Comparison of ENCODE assay signal across 29 mouse cellular contexts in the genomic region with DNA sequence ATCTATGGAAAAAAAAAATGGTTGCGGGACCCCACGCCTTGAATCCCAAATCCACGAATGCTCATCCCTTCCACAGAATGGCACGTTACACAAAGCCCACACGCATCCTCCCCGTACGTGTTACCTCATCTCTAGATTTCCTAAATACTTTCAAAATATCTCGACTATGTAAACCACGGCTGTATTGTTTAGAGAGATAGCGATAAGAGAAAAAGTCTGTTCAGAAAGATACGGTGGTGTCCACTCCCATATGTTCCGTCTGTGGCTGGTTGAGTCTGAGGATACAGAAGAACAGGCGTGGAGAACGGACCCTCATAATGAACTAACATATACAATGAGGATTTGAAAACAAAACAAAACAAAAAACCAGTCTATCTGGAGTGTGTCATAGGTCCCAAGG. TPM values are rescaled to one million over a fixed set of nuclear protein-coding genes. Genes with fewer than 3 reads are reported as not detected.
DNase-seq lines count a peak whose midpoint lies in the region; ATAC-seq and TF ChIP-seq lines count a peak whose summit lies in the region.
"Had no signal": no experiment of that assay in that cellular context is flagged by ENCODE, and none has a peak within 500 bp of the region (broad histone marks: within the 10 kb centered on the region; RNA-seq: fewer than 3 reads in every experiment).

No protein-coding gene starts in this region.

- no peak overlapping the region for H3K9ac ChIP-seq in liver, embryonic 11.5 days (ENCODE audit: low read depth, low read length)
- H3K9ac ChIP-seq in liver, postnatal 0 days (replicated peaks) = no peak overlapping the region
- H3K9ac ChIP-seq: embryonic facial prominence, embryonic 12.5 days; heart, embryonic 15.5 days; kidney, embryonic 15.5 days; midbrain, embryonic 13.5 days; neural tube, embryonic 15.5 days had no signal

- no peaks in the 10 kb centered on the region for H3K36me3 ChIP-seq in liver, embryonic 11.5 days (ENCODE audit: control insufficient read depth, insufficient read depth, low read length)
- no peaks in the 10 kb centered on the region for H3K36me3 ChIP-seq in liver, postnatal 0 days (replicated peaks; ENCODE audit: insufficient read depth, low read length)
- no peaks in the 10 kb centered on the region for H3K36me3 ChIP-seq in G1E (replicated peaks)
- H3K36me3 ChIP-seq: embryonic facial prominence, embryonic 12.5 days; heart, embryonic 15.5 days; kidney, embryonic 15.5 days; midbrain, embryonic 13.5 days; neural tube, embryonic 15.5 days had no signal

- H3K27me3 ChIP-seq in liver, embryonic 11.5 days (replicated peaks; ENCODE audit: control insufficient read depth, insufficient read depth, low read length) = no peaks in the 10 kb centered on the region; the same call in 1 of the 2 replicates
- H3K27me3 ChIP-seq in liver, postnatal 0 days (ENCODE audit: insufficient read depth, low read length) = no peaks in the 10 kb centered on the region
- H3K27me3 ChIP-seq in G1E (ENCODE audit: insufficient read depth, low read length) = peaks cover 12% of the 10 kb centered on the region
- H3K27me3 ChIP-seq: embryonic facial prominence, embryonic 12.5 days; heart, embryonic 15.5 days; kidney, embryonic 15.5 days; midbrain, embryonic 13.5 days; neural tube, embryonic 15.5 days had no signal

- H3K9me3 ChIP-seq in liver, embryonic 11.5 days (ENCODE audit: control insufficient read depth, low read length) = no peaks in the 10 kb centered on the region
- no peaks in the 10 kb centered on the region for H3K9me3 ChIP-seq in liver, postnatal 0 days (ENCODE audit: low read length)
- no peaks in the 10 kb centered on the region for H3K9me3 ChIP-seq in G1E (replicated peaks)
- H3K9me3 ChIP-seq: embryonic facial prominence, embryonic 12.5 days; heart, embryonic 15.5 days; kidney, embryonic 15.5 days; midbrain, embryonic 13.5 days; neural tube, embryonic 15.5 days had no signal

- TF ChIP-seq CTCF in liver, postnatal 0 days (IDR thresholded peaks at IDR 0.05; ENCODE audit: low read depth) = no peak
- TF ChIP-seq CTCF in G1E (IDR thresholded peaks at IDR 0.05; ENCODE audit: low read depth, low read length) = no peak

- H3K4me3 ChIP-seq in liver, embryonic 11.5 days (ENCODE audit: low read depth, low read length) = no peak overlapping the region
- H3K4me3 ChIP-seq in liver, postnatal 0 days (ENCODE audit: low read depth, low read length) = no peak overlapping the region
- H3K4me3 ChIP-seq in G1E (ENCODE audit: low read depth, low read length) = no peak overlapping the region
- H3K4me3 ChIP-seq: embryonic facial prominence, embryonic 12.5 days; heart, embryonic 15.5 days; kidney, embryonic 15.5 days; midbrain, embryonic 13.5 days; neural tube, embryonic 15.5 days had no signal

- 48% methylated on average over 14 of the region's 14 CpGs for WGBS in liver, embryonic 11.5 days
- 47% methylated on average over 14 of the region's 14 CpGs for WGBS in liver, postnatal 0 days (ENCODE audit: insufficient replicate concordance)

- H3K27ac ChIP-seq in liver, embryonic 11.5 days (ENCODE audit: low read depth, low read length) = no peak overlapping the region
- no peak overlapping the region for H3K27ac ChIP-seq in liver, postnatal 0 days (ENCODE audit: low read depth)
- H3K27ac ChIP-seq: embryonic facial prominence, embryonic 12.5 days; heart, embryonic 15.5 days; kidney, embryonic 15.5 days; midbrain, embryonic 13.5 days; neural tube, embryonic 15.5 days had no signal

- peak overlapping the region; percentile 31 for H3K4me2 ChIP-seq in liver, embryonic 11.5 days
- no peak overlapping the region for H3K4me2 ChIP-seq in liver, postnatal 0 days (ENCODE audit: low read depth, low read length)
- H3K4me2 ChIP-seq: embryonic facial prominence, embryonic 12.5 days; heart, embryonic 15.5 days; kidney, embryonic 15.5 days; midbrain, embryonic 13.5 days; neural tube, embryonic 15.5 days had no signal

- no peak for DNase-seq in liver, embryonic 11.5 days (ENCODE audit: low spot score)
- DNase-seq in liver, postnatal 0 days = no peak
- DNase-seq in G1E (ENCODE audit: low spot score) = no peak
- no peak for DNase-seq in T-cell, adult 2 months (ENCODE audit: low spot score)
- DNase-seq in layer of hippocampus, adult 9-10 months (ENCODE audit: low spot score) = no peak
- DNase-seq: adrenal gland, postnatal 10 days; cerebellum, adult 8-10 months; cerebellum, postnatal 36 days; embryo, embryonic 11 days; gastrocnemius, postnatal 25 days; heart, adult 18-20 months; kidney, adult 18-20 months; kidney, postnatal 25 days; left cerebral cortex, postnatal 4 days; lung, adult 18-20 months; lung, postnatal 10 days; retina, postnatal 1 day; right cerebral cortex, postnatal 25 days; thymus, postnatal 14 days had no signal

- peaks cover 9% of the 10 kb centered on the region for H3K4me1 ChIP-seq in liver, embryonic 11.5 days (replicated peaks; ENCODE audit: control insufficient read depth, insufficient read depth, low read length)
- H3K4me1 ChIP-seq in liver, postnatal 0 days (ENCODE audit: insufficient read depth) = peaks cover 5% of the 10 kb centered on the region; the same call in 1 of the 2 replicates
- peaks cover 41% of the 10 kb centered on the region for H3K4me1 ChIP-seq in G1E (ENCODE audit: insufficient read depth, low read depth, low read length)
- H3K4me1 ChIP-seq: embryonic facial prominence, embryonic 12.5 days; kidney, embryonic 15.5 days; midbrain, embryonic 13.5 days; neural tube, embryonic 15.5 days had no signal

- TF ChIP-seq EP300 in liver, postnatal 0 days (IDR thresholded peaks at IDR 0.05; ENCODE audit: low read depth) = no peak

- ATAC-seq in liver, embryonic 11.5 days (replicated peaks; ENCODE audit: low FRiP score) = no peak
- no peak for ATAC-seq in liver, postnatal 0 days
- ATAC-seq in G1E (ENCODE audit: extremely low read depth, insufficient number of reproducible peaks, low FRiP score, poor library complexity, severe bottlenecking) = peak; percentile 56
- ATAC-seq in granulocyte monocyte progenitor cell, adult 5-6 weeks (replicated peaks; ENCODE audit: poor library complexity, severe bottlenecking) = peak; percentile 20; the same call in 1 of the 2 replicates
- ATAC-seq in megakaryocyte-erythroid progenitor cell, adult 5-6 weeks (replicated peaks; ENCODE audit: low FRiP score, low TSS enrichment, poor library complexity, severe bottlenecking) = peak; percentile 54
- ATAC-seq: CD4-positive, CD25-positive, alpha-beta regulatory T cell, adult 4 months; forebrain, embryonic 14.5 days; hindbrain, embryonic 16.5 days; midbrain, embryonic 13.5 days had no signal

RNA-seq across cellular contexts. Expression of gene Socs5, which starts 51.1 kb away (rescaled TPM):
- polyA plus RNA-seq in liver, embryonic 11.5 days (2014; fragmentation: Nextera tagmentation; extraction: Ambion mirVana) = 7.1 and 7.9 TPM in 2 replicates
- 1.4 and 1.7 TPM in 2 replicates for polyA plus RNA-seq in liver, postnatal 0 days (2015; fragmentation: Nextera tagmentation; extraction: Ambion mirVana)
- 13.7 and 14.2 TPM in 2 replicates for total RNA-seq in G1E (2014; fragmentation: Nextera tagmentation)
- 7.0 and 7.9 TPM in 2 replicates for total RNA-seq in G1E (2017)
- polyA plus RNA-seq in G1E (2012) = 11.1 and 12.4 TPM in 2 replicates
- total RNA-seq in granulocyte monocyte progenitor cell, adult 5-6 weeks (2014; fragmentation: Nextera tagmentation) = 6.0 and 6.3 TPM in 2 replicates
- 3.0 and 3.3 TPM in 2 replicates for total RNA-seq in granulocyte monocyte progenitor cell, adult 5-6 weeks (2017)
- total RNA-seq in megakaryocyte-erythroid progenitor cell, adult 5-6 weeks (2014; fragmentation: Nextera tagmentation) = 6.0 and 8.1 TPM in 2 replicates
- 5.0 and 13.8 TPM in 2 replicates for total RNA-seq in megakaryocyte-erythroid progenitor cell, adult 5-6 weeks (2017)

Comparison
In these comparisons a context has a peak if more than half of its experiments do, and no peak if none do; other contexts are left out.
1. ATAC-seq: peak in G1E (single experiment), granulocyte monocyte progenitor cell, adult 5-6 weeks (single experiment) and megakaryocyte-erythroid progenitor cell, adult 5-6 weeks (single experiment); none in liver, embryonic 11.5 days (single experiment) and liver, postnatal 0 days (single experiment).